Mouse (Mus musculus): ENCODE measurements at regions not wholly inside any gene's neighbourhood (a gene's known extent, or its start where the extent isn't known, plus 50 kb on each side); places are given as distances from the start of the nearest gene placed in this dataset.

DNA sequence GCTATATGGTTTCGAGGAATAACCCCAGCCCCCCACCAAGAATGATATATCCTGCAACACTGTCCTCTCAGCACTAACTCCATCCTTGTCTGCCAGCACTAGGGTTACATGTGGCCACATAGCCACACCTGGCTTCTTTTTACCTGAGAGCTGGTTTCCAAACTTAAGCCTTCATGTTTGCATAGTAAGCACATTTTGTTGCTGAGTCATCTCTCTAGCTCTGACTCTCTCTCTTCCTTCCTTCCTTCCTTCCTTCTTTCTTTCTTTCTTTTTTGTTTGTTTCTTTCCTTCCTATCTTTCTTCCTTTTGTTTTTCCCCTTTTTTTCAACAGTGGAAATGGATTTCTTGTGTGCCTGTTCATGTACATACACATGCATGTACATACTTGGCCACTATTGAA lies 157.6 kb upstream of the Sash1 start:
- dilution Hi-C loops (cut with MboI; ENCODE audit: extremely low pct_ligation_motif_present, extremely low pct_unique_long_range_greater_than_20kb, low sequenced_read_pairs) (no loop called here), in situ Hi-C loops (cut with MboI; ENCODE audit: low pct_ligation_motif_present, low pct_unique_long_range_greater_than_20kb, low sequenced_read_pairs) (no loop called here)
- peak; percentile 76; the same call in 1 of the 2 replicates for TF ChIP-seq MAFK (IDR thresholded peaks at IDR 0.05; ENCODE audit: insufficient replicate concordance, low read length)
- no peak for TF ChIP-seq SIN3A (IDR thresholded peaks at IDR 0.05; ENCODE audit: low read length)
- TF ChIP-seq MAZ (IDR thresholded peaks at IDR 0.05; ENCODE audit: low read depth, low read length), result no peak
- no peak for TF ChIP-seq MYC (IDR thresholded peaks at IDR 0.05; ENCODE audit: low read depth, low read length)
- no peak for TF ChIP-seq POLR2AphosphoS2 (IDR thresholded peaks at IDR 0.05; ENCODE audit: low read depth, low read length)
- DNase-seq (ENCODE audit: extremely low read depth), result no peak
- Histone ChIP-seq H3K79me2 (replicated peaks; ENCODE audit: control insufficient read depth, extremely low read depth, insufficient read depth, poor library complexity, severe bottlenecking) (no peaks in the 10 kb centered on the region), H3K36me3 (replicated peaks in 1 of 2; ENCODE audit: control insufficient read depth in 1 of 2, insufficient read depth in 1 of 2, low read length in 1 of 2) (no peaks in the 10 kb centered on the region), H3K4me2 (ENCODE audit: insufficient read depth, low read depth, poor library complexity, severe bottlenecking) (no peak overlapping the region), H3K9me3 (replicated peaks; ENCODE audit: low read length) (no peaks in the 10 kb centered on the region), H3K27me3 (replicated peaks) (no peaks in the 10 kb centered on the region), H3K4me1 (ENCODE audit: control insufficient read depth in 1 of 2, insufficient read depth in 2 of 2) (no peaks in the 10 kb centered on the region), H3K9ac (ENCODE audit: insufficient read depth, low read depth) (no peak overlapping the region), H3K27ac (ENCODE audit: insufficient read depth, low read depth) (no peak overlapping the region), H3K4me3 (replicated peaks in 1 of 3; ENCODE audit: low read depth in 2 of 3, low read length in 2 of 3, poor library complexity in 1 of 3) (no peak overlapping the region)

DNA sequence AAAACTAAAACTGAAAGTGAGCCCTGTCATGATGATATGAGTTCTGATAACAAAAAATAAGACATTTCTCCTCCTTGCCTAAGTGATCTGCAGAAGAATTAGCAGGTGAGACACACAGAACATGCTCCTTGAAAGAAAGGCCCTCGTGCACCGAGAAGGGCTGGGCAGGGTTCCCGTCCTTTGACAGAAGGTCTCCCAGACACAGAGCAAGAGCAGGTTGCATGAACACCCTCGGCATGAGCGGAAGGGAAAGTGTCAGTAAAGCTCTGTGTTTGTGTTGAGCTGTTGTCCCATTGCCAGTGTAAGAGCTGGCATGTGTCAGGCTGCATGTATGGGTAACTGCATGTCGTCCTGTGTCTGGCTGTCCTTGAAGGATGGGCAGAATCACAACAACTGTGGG lies 144.6 kb upstream of the Sash1 start:
- no peaks in the 10 kb centered on the region for H3K27me3 ChIP-seq (replicated peaks)
- TF ChIP-seq E2F4 (IDR thresholded peaks at IDR 0.05; ENCODE audit: insufficient replicate concordance, low read depth, low read length), result no peak
- no peak for TF ChIP-seq RAD21 (IDR thresholded peaks at IDR 0.05; ENCODE audit: low read depth, low read length)
- TF ChIP-seq POLR2AphosphoS2 (IDR thresholded peaks at IDR 0.05; ENCODE audit: low read depth, low read length), result no peak
- TF ChIP-seq MXI1 (IDR thresholded peaks at IDR 0.05; ENCODE audit: low read depth, low read length), result no peak
- TF ChIP-seq MYC (IDR thresholded peaks at IDR 0.05; ENCODE audit: low read depth, low read length), result no peak
- no peak for TF ChIP-seq GABPA (IDR thresholded peaks at IDR 0.05; ENCODE audit: insufficient replicate concordance, low read depth, low read length)
- no peak for TF ChIP-seq ZMIZ1 (IDR thresholded peaks at IDR 0.05; ENCODE audit: low read depth, low read length)
- no peak for TF ChIP-seq MEF2A (IDR thresholded peaks at IDR 0.05; ENCODE audit: borderline replicate concordance, low read depth, low read length)
- TF ChIP-seq JUN (IDR thresholded peaks at IDR 0.05; ENCODE audit: insufficient read depth, low read depth, low read length), result no peak
- no peak for TF ChIP-seq POLR2A (IDR thresholded peaks at IDR 0.05; ENCODE audit: low read depth, low read length)
- TF ChIP-seq TBP (conservative IDR thresholded peaks at IDR 0.05; ENCODE audit: low read depth, low read length), result no peak
- TF ChIP-seq CTCF (conservative IDR thresholded peaks at IDR 0.05 in 1 of 2, IDR thresholded peaks at IDR 0.05 in 1 of 2; ENCODE audit: low read depth in 2 of 2, low read length in 2 of 2), result no peak
- no peak for TF ChIP-seq IRF4 (IDR thresholded peaks at IDR 0.05; ENCODE audit: low read depth, low read length)
- no peak for TF ChIP-seq USF2 (conservative IDR thresholded peaks at IDR 0.05; ENCODE audit: low read depth, low read length)
- TF ChIP-seq HCFC1 (IDR thresholded peaks at IDR 0.05; ENCODE audit: low read depth, low read length), result no peak
- no peak for TF ChIP-seq TCF12 (IDR thresholded peaks at IDR 0.05; ENCODE audit: low read depth, low read length)
- TF ChIP-seq KAT2A (IDR thresholded peaks at IDR 0.05; ENCODE audit: insufficient replicate concordance, low read length), result no peak
- no peak for TF ChIP-seq JUND (conservative IDR thresholded peaks at IDR 0.05; ENCODE audit: low read depth, low read length)
- no peak overlapping the region for H3K9ac ChIP-seq (ENCODE audit: insufficient read depth, low read depth)
- H3K9me3 ChIP-seq (replicated peaks; ENCODE audit: low read length), result no peaks in the 10 kb centered on the region
- no peaks in the 10 kb centered on the region for H3K36me3 ChIP-seq (replicated peaks in 1 of 2; ENCODE audit: control insufficient read depth in 1 of 2, insufficient read depth in 1 of 2, low read length in 1 of 2)
- DNase-seq (ENCODE audit: extremely low read depth), result no peak
- no peaks in the 10 kb centered on the region for H3K79me2 ChIP-seq (replicated peaks; ENCODE audit: control insufficient read depth, extremely low read depth, insufficient read depth, poor library complexity, severe bottlenecking)
- no peak overlapping the region for H3K27ac ChIP-seq (ENCODE audit: insufficient read depth, low read depth)
- in situ Hi-C loops (cut with MboI; ENCODE audit: low pct_ligation_motif_present, low pct_unique_long_range_greater_than_20kb, low sequenced_read_pairs) (no loop called here), dilution Hi-C loops (cut with MboI; ENCODE audit: extremely low pct_ligation_motif_present, extremely low pct_unique_long_range_greater_than_20kb, low sequenced_read_pairs) (no loop called here)
- 0 out of 4 replicates have a peak, but pooled peaks cover 0 to 4% of the 10 kb centered on the region in 2 experiments for H3K4me1 ChIP-seq (ENCODE audit: control insufficient read depth in 1 of 2, insufficient read depth in 2 of 2)
- peak overlapping the region; percentile 56 for H3K4me2 ChIP-seq (ENCODE audit: insufficient read depth, low read depth, poor library complexity, severe bottlenecking)
- peak overlapping the region in 1 of 3 experiments; percentile 15 for H3K4me3 ChIP-seq (replicated peaks in 1 of 3; ENCODE audit: low read depth in 2 of 3, low read length in 2 of 3, poor library complexity in 1 of 3)

Measured in CH12.LX (cell line).